Mouse (Mus musculus) midbrain, embryonic 10.5 days (tissue): Measurements from ENCODE around the gene Fam120a. TPM values are rescaled to one million over a fixed set of nuclear protein-coding genes. Genes with fewer than 3 reads are reported as not detected.

Experiments used
- DNase-seq: peaks from one replicate; pipeline ENCODE4 v3.0.0-alpha.2; 2017; ENCODE audit warnings: low spot score
- H3K27ac ChIP-seq: fragments of 300-500 bp; sonication (generic); replicated peaks from 2 replicates; pipeline ENCODE4 v1.5.1; 2016; ENCODE audit warnings: mild to moderate bottlenecking
- H3K27me3 ChIP-seq: fragments of 300-500 bp; sonication (generic); 2 replicates; pipeline ENCODE4 v1.6.1; 2016; ENCODE audit warnings: low read depth, mild to moderate bottlenecking; ENCODE audit not compliant: poor library complexity, severe bottlenecking
- H3K36me3 ChIP-seq: fragments of 300-500 bp; sonication (generic); 2 replicates; pipeline ENCODE4 v1.6.1; 2016; ENCODE audit warnings: mild to moderate bottlenecking, moderate library complexity
- H3K4me1 ChIP-seq: fragments of 300-500 bp; sonication (generic); 2 replicates; pipeline ENCODE4 v1.6.1; 2016
- H3K4me3 ChIP-seq: fragments of 300-500 bp; sonication (generic); 2 replicates; pipeline ENCODE4 v1.5.1; 2016; ENCODE audit warnings: mild to moderate bottlenecking, moderate library complexity
- H3K9me3 ChIP-seq: fragments of 300-500 bp; sonication (generic); replicated peaks from 2 replicates; pipeline ENCODE4 v1.6.1; 2016; ENCODE audit warnings: mild to moderate bottlenecking
- whole genome bisulfite sequencing: fragments of 180-500 bp; shearing (Covaris S2); methylation state at CpG from one replicate; pipeline ENCODE4 v1.1.7; 2016; 5-methylcytosine and 5-hydroxymethylcytosine counted together
- polyA plus RNA-seq: library from polyadenylated mRNA; unstranded; fragments of >200 nt; fragmentation: Nextera tagmentation; extraction: Ambion mirVana; gene quantifications from 2 replicates; pipeline ENCODE4 v1.2.1, GENCODE M21; 2016

Gene Fam120a
- polyA plus RNA-seq, 1 experiment from 2014 or later, result 14.0 TPM

DNA sequence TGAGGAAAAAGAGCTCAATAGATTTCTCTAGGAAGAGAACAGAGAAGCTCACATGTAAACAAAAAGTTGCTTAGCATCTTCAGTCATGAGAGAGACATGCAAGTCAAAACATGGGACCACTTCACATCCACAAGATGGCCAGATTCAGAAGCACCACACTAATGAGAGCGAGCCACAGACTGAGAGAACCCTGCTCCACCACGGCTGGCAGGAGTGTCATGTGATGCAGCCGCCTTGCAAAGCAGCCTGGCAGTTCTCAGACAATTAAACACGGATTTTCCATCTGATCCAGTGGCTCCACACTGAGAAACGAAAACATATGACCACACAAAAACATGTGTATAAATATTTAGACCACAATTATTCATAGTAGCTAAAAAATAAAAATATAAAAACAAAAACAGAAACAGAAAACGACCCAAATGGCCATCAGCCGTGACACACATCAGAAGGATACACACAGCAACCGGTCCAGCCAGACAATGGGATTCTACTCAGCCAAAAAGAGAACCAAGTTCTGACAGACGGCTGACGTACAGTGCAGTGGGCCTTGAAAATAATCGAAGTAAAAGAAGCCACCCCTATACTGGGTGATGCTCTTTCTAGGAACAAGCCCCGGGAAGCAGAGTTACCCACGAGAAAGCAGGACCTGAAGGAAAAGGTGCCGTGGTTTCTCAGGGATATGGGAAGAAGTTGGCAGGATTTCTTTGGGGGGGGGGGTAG, 137.1 kb downstream of the Fam120a start:
- 88% methylated on average over 14 of the region's 14 CpGs for WGBS
- Histone ChIP-seq H3K27me3 (no peaks in the 10 kb centered on the region), H3K27ac (no peak overlapping the region), H3K36me3 (peaks cover 96% of the 10 kb centered on the region), H3K9me3 (no peaks in the 10 kb centered on the region), H3K4me1 (no peaks in the 10 kb centered on the region), H3K4me3 (no peak overlapping the region)
- DNase-seq, result no peak

DNA sequence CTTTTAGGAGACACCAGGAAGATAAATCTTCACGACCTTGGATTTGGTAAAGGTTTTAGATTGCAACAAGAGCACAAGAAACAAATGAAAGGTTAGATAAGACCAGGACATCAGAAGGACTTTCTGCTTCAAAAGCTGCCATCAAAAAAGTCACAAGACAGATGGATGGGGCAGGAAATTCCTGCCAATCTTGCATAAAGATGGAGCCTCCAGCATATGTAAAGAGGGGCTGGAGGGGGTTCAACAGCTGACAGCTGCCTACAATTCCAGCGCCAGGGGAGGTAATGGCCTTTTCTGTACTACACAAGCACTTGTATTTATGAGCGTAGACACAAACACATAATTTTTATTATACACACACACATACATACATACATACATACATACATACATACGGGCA, 138.0 kb downstream of the Fam120a start:
- no peak overlapping the region for H3K27ac ChIP-seq
- H3K9me3 ChIP-seq, result no peaks in the 10 kb centered on the region
- no peak for DNase-seq
- H3K4me3 ChIP-seq, result no peak overlapping the region
- H3K4me1 ChIP-seq, result no peaks in the 10 kb centered on the region
- H3K36me3 ChIP-seq, result peaks cover 100% of the 10 kb centered on the region
- WGBS, result 92% methylated on average over 4 of the region's 4 CpGs
- H3K27me3 ChIP-seq, result no peaks in the 10 kb centered on the region

Other genes with a start within 250 kb of the Fam120a start
- 6.6 and 9.3 TPM in 2 replicates for gene Phf2, start 96.9 kb downstream of the Fam120a start, polyA plus RNA-seq
- gene Wnk2, start 180.0 kb upstream of the Fam120a start, polyA plus RNA-seq, result 4.3 and 6.9 TPM in 2 replicates
- 23.1 and 24.3 TPM in 2 replicates for gene Ninj1, start 219.5 kb upstream of the Fam120a start, polyA plus RNA-seq
- 23.1 and 23.3 TPM in 2 replicates for gene Card19, start 248.0 kb upstream of the Fam120a start, polyA plus RNA-seq